In genomic region chr7:45224826-45225225, GRCm38 (mm10) we compare ENCODE assay signal across 27 mouse cellular contexts. TPM values are rescaled to one million over a fixed set of nuclear protein-coding genes. Genes with fewer than 3 reads are reported as not detected.
"Had no signal": no experiment of that assay in that cellular context is flagged by ENCODE, and none has a peak within 500 bp of the region (broad histone marks: within the 10 kb centered on the region; RNA-seq: fewer than 3 reads in every experiment).

No protein-coding gene starts in this region.

- DNase-seq: gastrocnemius, postnatal 14 days; gastrocnemius, postnatal 36 days; heart, adult 2 months; heart, postnatal 14 days; heart, postnatal 36 days; kidney, adult 11 months; kidney, adult 2 months; kidney, adult 9 months; kidney, postnatal 14 days; kidney, postnatal 36 days; layer of hippocampus, adult 9-11 months; layer of hippocampus, postnatal 36 days; left cerebral cortex, postnatal 4 days; liver; liver, embryonic 13.5 days had no signal

- H3K27ac ChIP-seq: heart, adult 2 months; hindbrain, embryonic 13.5 days; hindbrain, embryonic 15.5 days; hindbrain, postnatal 0 days; kidney, embryonic 15.5 days; kidney, postnatal 0 days; limb, embryonic 12.5 days; liver, embryonic 13.5 days had no signal

- ATAC-seq: hindbrain, postnatal 0 days; intestine, embryonic 16.5 days had no signal

- H3K9ac ChIP-seq: hindbrain, embryonic 13.5 days; hindbrain, embryonic 15.5 days; kidney, embryonic 15.5 days; limb, embryonic 12.5 days; liver, embryonic 13.5 days had no signal

- H3K27me3 ChIP-seq: hindbrain, embryonic 13.5 days; hindbrain, embryonic 15.5 days; kidney, embryonic 15.5 days; limb, embryonic 12.5 days; liver, embryonic 13.5 days had no signal

- H3K4me3 ChIP-seq: heart, adult 2 months; hindbrain, embryonic 13.5 days; hindbrain, embryonic 15.5 days; kidney, embryonic 15.5 days; limb, embryonic 12.5 days; liver, embryonic 13.5 days had no signal

- H3K9me3 ChIP-seq: hindbrain, embryonic 13.5 days; hindbrain, embryonic 15.5 days; kidney, embryonic 15.5 days; limb, embryonic 12.5 days; liver, embryonic 13.5 days had no signal

- H3K4me2 ChIP-seq: hindbrain, embryonic 13.5 days; hindbrain, embryonic 15.5 days; kidney, embryonic 15.5 days; limb, embryonic 12.5 days; liver, embryonic 11.5 days; liver, embryonic 13.5 days had no signal

- H3K36me3 ChIP-seq: hindbrain, embryonic 15.5 days had no signal

- H3K4me1 ChIP-seq: hindbrain, embryonic 15.5 days; liver, embryonic 13.5 days had no signal

RNA-seq across cellular contexts. Expression of gene Dkkl1, which starts 12.9 kb away (rescaled TPM):
- total RNA-seq: gastrocnemius, adult 18-20 months; gastrocnemius, adult 8-10 months; gastrocnemius, postnatal 14 days; gastrocnemius, postnatal 36 days; heart, adult 2 months; heart, postnatal 14 days; heart, postnatal 36 days had no signal

RNA-seq across cellular contexts. Expression of gene Slc6a16, which starts 16.1 kb away (rescaled TPM):
- total RNA-seq: gastrocnemius, adult 18-20 months; gastrocnemius, adult 8-10 months; gastrocnemius, postnatal 14 days; gastrocnemius, postnatal 36 days; heart, adult 2 months; heart, postnatal 14 days; heart, postnatal 36 days; hematopoietic stem cell, adult 5-6 weeks had no signal
- polyA plus RNA-seq: heart, adult 2 months; intestine, embryonic 16.5 days; large intestine, adult 2 months; liver, embryonic 13.5 days had no signal

RNA-seq across cellular contexts. Expression of gene Ccdc155, which starts 20.1 kb away (rescaled TPM):
- total RNA-seq: gastrocnemius, adult 18-20 months; gastrocnemius, postnatal 36 days; heart, adult 2 months; heart, postnatal 14 days; heart, postnatal 36 days had no signal
